Mouse (Mus musculus) cerebellum, adult 9-11 months (tissue): Measurements from ENCODE around the gene Ssrp1.

Experiments
- DNase-seq: peaks from one replicate; pipeline ENCODE4 v3.0.0; 2022

The Ssrp1 gene

GRCm38 (mm10) chr2:85037047-85038026 is at the start of gene Ssrp1, which contains the start of gene P2rx3:
TSS of gene Ssrp1 (plus strand) at chr2:85037234.
TSS of gene P2rx3 (minus strand) at chr2:85037462.
- DNase-seq, result peak; percentile 90

GRCm38 (mm10) chr2:84987930-84988329 is 49.1 kb upstream of the Ssrp1 start, which contains the start of gene Prg3:
TSS of gene Prg3 (plus strand) at chr2:84988215.
- DNase-seq, result no peak

- DNase-seq, result no peak
Measured at GRCm38 (mm10) chr2:84996376-84996775, 40.7 kb upstream of the Ssrp1 start.

GRCm38 (mm10) chr2:84999486-85000181 is 37.4 kb upstream of the Ssrp1 start:
- no peak for DNase-seq

GRCm38 (mm10) chr2:85001497-85001896 is 35.5 kb upstream of the Ssrp1 start:
- DNase-seq, result no peak

- no peak for DNase-seq
Measured at GRCm38 (mm10) chr2:85002575-85002974, 34.5 kb upstream of the Ssrp1 start.

GRCm38 (mm10) chr2:85004341-85004740 is 32.7 kb upstream of the Ssrp1 start:
- DNase-seq, result no peak

- DNase-seq, result no peak
Measured at GRCm38 (mm10) chr2:85006600-85006999, 30.4 kb upstream of the Ssrp1 start.

GRCm38 (mm10) chr2:85007729-85008128 is 29.3 kb upstream of the Ssrp1 start:
- DNase-seq, result no peak

- DNase-seq, result no peak
Measured at GRCm38 (mm10) chr2:85009212-85009611, 27.8 kb upstream of the Ssrp1 start.

GRCm38 (mm10) chr2:85011906-85012604 is 25.0 kb upstream of the Ssrp1 start:
- DNase-seq, result no peak

- DNase-seq, result no peak
Measured at GRCm38 (mm10) chr2:85012679-85013078, 24.4 kb upstream of the Ssrp1 start.

GRCm38 (mm10) chr2:85013826-85014587 is 23.0 kb upstream of the Ssrp1 start:
- no peak for DNase-seq

GRCm38 (mm10) chr2:85014588-85014982 is 22.4 kb upstream of the Ssrp1 start:
- no peak for DNase-seq

- no peak for DNase-seq
Measured at GRCm38 (mm10) chr2:85022043-85022442, 15.0 kb upstream of the Ssrp1 start.

- no peak for DNase-seq
Measured at GRCm38 (mm10) chr2:85026178-85026577, 10.9 kb upstream of the Ssrp1 start.

GRCm38 (mm10) chr2:85027281-85027680 is 9.8 kb upstream of the Ssrp1 start:
- DNase-seq, result no peak

- DNase-seq, result no peak
Measured at GRCm38 (mm10) chr2:85029897-85030296, 7.1 kb upstream of the Ssrp1 start.

GRCm38 (mm10) chr2:85030989-85031388 is 6.0 kb upstream of the Ssrp1 start:
- no peak for DNase-seq

GRCm38 (mm10) chr2:85033121-85033520 is 3.9 kb upstream of the Ssrp1 start:
- DNase-seq, result no peak

GRCm38 (mm10) chr2:85034169-85034568 is 2.9 kb upstream of the Ssrp1 start:
- no peak for DNase-seq

GRCm38 (mm10) chr2:85036507-85037046 is 457 bp upstream of the Ssrp1 start:
- no peak for DNase-seq
